Mouse (Mus musculus): ENCODE measurements around the gene Tshr.

Tshr gene

DNA sequence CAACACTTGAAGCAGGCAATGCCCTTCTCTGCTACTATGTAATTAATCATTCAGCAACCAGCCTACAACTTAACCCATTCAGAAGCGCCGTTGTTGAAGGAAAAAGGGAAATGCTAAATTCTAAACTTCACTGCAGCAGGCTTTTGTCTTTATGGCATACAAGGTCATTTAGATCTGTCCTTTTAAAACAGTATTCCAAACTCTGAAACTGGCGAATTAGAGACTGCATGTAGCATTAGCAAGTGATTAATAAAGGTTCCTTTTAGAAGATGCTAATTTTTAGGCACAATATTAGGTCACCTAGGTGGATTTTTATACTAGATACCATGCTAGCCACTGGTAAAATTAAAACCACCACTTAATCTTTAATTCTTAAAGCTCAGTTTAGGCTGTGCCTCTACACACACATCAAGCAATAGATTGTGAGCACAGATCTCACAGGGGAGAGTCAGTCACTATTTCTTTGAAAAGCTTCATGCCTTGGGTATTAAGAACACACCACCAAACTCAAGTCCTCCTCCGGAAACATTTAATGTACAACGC is 203.2 kb downstream of the Tshr start:
- no peak for DNase-seq (ENCODE audit: low read depth, low spot score)

DNA sequence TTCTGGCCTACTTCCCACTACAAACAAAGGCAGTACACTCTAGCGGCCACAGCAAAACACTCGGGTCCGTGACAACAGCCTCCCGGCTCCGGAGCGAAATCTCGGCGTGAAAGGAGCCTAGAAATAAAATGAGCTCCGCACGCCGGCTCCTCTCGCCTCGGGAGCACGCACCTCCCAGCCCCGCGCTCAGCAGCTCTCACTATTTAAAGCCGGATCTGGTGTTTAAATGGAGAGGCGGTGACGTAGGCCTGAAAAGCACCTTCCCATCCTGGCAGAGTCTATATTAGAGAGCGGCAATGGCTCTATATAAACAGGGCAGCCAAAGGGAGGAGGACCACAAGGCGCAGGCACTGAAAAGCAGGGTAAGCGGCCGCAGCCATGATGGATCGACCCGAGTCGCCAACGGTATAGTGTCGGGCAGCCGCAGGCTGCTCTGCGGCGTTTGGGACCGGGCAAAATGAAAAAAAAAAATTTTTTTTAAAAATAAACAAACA is 203.9 kb downstream of the Tshr start:
- peak; percentile 92 for DNase-seq (ENCODE audit: low read depth, low spot score)

GRCm38 (mm10) chr12:91588670-91589541 is 204.5 kb downstream of the Tshr start:
- peak; percentile 41 for DNase-seq (ENCODE audit: low read depth, low spot score)

DNA sequence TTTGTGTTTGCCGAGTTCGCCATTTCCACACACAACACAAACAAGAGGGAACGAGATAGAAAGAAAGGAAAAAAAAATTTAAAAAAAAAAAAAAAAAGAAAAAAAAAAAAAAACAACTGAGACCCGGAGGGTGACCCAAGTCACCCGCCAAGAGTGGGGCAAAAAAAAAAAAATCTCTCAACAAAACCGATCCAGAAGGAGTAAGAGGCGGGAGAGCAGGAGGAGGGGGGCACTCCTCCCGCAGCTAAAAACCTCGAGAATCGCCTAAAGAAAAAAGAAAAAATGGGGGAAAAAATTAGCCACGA is 205.1 kb downstream of the Tshr start:
- DNase-seq (ENCODE audit: low read depth, low spot score) = no peak

DNA sequence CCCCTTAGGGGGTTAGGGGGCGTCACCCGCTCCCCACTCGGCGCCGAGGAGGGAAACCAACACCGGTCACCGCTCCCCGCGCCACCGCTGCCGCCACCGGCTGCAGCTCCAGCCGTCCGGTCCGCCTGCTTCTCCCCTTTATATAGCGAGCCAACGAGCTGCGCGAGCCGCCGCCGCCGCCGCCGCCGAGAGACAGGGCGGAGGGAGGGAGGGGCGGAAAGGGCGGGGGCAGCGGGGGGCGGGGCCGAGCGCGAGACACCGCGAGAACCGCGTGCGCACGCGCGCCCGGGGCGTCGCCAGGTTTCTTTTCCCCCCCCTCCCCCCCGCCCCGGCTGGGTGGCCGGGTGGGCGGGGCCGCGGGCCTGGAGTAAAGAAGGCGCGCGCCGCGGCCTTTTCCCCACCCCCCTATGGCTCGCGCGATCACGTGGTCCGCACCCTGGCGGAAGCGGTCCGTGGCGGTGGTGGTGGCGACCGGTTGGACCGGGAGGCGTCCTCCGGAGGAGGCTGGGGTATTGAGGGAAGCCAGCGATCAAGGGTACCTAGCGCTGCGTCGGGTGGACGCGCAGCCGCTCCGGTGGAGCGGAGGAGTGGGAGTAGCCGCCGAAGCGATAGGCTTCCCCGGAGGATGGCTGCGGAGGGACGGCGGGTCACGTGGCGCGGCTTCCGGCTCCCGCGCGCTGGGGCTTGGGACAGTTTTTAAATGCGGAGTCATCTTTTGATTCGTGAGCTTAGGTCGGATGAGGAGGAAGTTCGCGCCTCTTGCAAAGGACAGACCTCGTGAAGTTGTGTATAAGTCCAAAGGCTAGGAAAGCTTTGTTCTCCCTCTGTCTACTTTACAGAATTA is 205.7 kb downstream of the Tshr start, which contains the start of gene Gtf2a1:
Gene Gtf2a1 (minus strand): TSS at position 641 of the 844 bp plus-strand sequence.
- peak; percentile 97 for DNase-seq (ENCODE audit: low read depth, low spot score)

- no peak for DNase-seq (ENCODE audit: low read depth, low spot score)
Measured at GRCm38 (mm10) chr12:91590716-91591115, 206.4 kb downstream of the Tshr start.

GRCm38 (mm10) chr12:91591191-91591590 is 206.8 kb downstream of the Tshr start:
- DNase-seq (ENCODE audit: low read depth, low spot score) = no peak

DNA sequence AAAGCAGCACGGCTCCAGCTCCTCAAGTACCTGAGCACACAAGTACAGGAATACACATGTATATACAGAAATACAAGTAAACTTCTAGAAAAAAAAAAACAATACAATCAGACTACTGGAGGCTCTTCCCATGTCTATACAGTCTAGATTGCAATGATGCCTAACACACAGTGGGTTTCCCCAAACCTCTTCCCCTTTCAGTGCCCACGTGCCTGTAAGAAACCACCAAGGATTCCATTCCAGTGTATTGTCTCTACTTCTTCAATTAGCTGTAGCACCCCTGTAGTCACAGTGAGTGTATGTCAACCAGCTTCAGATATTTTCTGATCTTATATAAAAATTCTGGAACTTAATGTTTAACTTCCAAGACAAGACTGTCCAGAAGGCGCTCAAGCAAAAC is 207.8 kb downstream of the Tshr start:
- no peak for DNase-seq (ENCODE audit: low read depth, low spot score)
